Mouse (Mus musculus): ENCODE data around the gene Plxnb2.

Plxnb2 gene

DNA sequence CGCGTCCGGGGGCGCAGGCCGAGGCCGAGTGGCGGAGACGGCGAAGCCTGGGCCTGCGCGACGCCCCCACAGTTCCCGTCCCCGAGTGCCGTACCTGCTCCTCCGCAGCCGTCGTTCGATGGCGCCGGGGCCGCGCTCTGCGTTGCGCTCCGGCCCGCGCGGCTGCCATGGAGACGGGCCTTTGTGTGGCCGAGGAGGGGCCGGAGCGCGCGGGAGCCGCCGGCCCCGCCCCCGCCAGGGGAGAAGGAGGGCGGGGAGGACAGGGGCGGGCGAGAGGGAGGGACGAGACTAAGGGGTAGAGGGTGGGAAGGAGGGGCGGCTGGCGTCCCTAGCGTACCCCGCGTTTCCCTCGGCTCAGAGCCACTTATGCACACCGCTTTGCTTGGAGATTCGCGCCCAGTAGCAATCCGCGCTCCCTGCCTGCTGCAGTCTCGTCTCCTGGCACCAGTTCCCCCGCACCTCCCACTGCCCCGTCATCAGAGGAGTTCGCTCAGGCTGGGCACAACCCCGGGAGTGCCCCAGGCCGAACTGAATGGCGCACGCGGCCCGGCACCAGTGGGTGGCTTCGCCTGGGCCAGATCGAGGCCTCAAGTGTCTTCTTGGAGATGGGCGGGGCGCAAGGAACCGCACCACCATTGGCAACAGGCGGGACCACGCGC, at the start of gene Plxnb2:
Gene Plxnb2, minus strand, starts transcription at position 218 of the 659 bp plus-strand sequence.
- peak in 1 of 2 experiments; percentile 26 for DNase-seq (ENCODE audit: low spot score in 2 of 2)

DNA sequence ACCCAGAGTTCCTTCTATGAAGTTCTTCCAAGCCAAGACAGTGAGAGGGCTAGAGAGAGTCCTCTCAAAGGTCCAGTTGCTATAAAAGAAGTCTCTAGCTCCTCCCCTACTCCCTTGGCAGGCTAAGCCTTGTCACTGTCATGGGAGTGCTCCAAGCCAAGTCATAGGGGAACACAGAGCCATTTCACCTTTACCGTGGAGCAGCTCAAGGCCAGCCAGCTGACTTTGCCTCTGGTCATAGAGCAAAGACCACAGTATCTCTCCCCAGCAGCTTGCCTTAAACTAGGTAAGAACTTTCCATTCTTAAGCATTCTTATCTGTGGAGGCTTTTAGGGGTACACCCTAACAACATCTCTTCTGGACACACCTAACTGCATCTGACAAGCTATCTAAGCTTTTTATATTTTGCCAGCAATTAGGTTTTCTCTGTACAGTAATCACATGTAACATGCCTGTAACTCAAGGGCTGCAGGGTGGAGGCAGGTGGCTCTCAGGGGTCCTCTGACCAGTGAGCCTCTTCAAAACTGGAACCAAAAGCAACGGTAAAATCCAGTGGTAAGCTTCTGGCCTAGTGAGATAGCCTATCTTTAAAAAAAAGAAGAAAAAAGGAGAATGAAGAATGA, 35.1 kb upstream of the Plxnb2 start:
- no peak for DNase-seq (ENCODE audit: low spot score in 2 of 2)

DNA sequence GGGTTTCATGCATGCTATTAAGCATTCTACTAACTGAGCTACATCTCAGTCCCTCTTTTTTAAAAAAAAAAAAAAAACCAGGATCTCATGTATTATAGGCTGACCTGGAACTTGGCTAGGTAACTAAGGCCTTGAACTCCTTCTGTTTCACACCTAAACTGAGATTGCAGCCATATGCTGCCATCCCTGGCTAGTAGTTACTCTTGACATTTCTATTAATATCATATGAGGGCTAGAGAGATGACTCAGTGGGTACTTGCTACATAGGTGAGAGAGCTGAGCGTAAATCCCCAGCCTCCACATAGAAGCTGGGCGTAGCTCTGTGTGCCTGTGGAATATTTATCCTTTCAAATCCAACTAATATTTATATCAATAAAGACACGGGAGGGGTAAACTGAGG, 34.4 kb upstream of the Plxnb2 start:
- no peak for DNase-seq (ENCODE audit: low spot score in 2 of 2)

DNA sequence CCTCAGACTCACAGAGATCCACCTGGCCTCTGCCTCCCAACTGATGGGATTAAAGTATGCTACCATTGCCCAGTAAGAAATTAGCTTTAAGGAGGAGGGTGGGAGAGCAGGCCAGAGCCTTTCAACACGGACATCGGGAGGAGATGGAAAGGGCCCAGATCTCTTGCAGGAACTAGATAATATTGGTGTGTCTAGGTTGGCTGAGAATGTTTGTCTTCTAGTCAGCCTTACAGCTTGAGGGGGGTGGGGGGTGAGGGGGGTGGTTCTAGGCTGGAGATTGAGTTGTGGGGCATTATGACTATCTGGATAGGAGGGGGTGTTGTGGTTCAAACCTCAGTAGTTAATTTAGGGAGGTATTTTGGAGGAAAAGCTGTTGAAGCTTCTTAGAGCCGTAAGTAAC, 32.9 kb upstream of the Plxnb2 start:
- no peak for DNase-seq (ENCODE audit: low spot score in 2 of 2)

DNA sequence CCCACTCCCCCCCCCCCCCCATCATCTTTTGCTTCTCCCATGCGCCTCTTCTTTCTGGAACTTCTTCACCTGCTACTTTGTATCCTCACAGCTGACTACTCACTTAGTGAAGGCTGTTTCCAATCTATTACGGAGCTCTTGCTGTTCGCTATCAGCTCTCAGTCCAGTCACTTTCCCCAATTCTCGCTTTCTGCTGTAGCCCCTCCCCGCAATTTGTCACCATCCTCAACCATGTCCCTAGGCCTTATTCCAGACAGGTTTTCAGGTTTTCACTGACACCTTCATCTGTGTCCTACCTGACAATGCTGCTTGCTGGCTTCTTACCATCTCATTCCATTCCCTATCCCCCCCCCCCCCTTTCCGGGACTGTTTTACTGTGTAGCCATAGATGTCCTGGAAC, 31.9 kb upstream of the Plxnb2 start:
- no peak for DNase-seq (ENCODE audit: low spot score in 2 of 2)

DNA sequence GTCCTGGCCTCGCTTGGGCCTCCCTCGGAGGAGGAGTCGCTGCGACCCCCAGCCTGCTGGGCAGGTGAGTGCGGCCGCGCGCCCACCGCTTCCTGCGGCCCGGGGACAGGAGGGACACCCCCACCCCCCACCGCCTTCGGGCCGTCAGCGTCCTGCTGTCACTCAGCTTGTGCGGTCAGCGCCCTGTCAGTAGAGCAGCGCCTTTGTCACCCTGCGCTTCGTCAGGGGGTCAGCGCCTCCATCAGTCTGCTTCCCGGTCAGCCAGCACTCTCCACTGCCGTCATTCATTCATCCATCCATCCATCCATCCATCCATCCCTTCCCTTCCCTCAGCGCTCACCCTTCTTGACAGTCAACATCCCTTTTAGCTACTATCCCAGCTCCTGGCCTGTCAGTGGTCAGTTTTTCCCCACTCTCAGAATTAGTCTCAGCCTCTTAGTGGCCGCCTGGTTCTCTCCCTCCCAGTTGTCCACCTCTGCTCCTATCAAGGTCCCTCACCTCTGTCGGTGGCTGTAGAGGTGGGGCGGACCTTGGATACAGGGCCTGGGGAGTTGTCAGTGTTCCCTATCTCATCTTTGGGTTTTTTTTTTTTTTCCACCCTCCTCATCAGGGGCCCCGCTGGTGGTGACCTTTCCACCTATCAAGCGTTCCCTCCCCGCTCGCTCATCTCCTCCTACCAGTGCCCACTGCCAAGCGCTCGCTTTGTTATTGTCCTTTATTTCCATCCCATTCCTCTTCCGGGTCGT, 31.3 kb upstream of the Plxnb2 start:
- DNase-seq (ENCODE audit: low spot score in 2 of 2) = peak; percentile 13 to 14

DNA sequence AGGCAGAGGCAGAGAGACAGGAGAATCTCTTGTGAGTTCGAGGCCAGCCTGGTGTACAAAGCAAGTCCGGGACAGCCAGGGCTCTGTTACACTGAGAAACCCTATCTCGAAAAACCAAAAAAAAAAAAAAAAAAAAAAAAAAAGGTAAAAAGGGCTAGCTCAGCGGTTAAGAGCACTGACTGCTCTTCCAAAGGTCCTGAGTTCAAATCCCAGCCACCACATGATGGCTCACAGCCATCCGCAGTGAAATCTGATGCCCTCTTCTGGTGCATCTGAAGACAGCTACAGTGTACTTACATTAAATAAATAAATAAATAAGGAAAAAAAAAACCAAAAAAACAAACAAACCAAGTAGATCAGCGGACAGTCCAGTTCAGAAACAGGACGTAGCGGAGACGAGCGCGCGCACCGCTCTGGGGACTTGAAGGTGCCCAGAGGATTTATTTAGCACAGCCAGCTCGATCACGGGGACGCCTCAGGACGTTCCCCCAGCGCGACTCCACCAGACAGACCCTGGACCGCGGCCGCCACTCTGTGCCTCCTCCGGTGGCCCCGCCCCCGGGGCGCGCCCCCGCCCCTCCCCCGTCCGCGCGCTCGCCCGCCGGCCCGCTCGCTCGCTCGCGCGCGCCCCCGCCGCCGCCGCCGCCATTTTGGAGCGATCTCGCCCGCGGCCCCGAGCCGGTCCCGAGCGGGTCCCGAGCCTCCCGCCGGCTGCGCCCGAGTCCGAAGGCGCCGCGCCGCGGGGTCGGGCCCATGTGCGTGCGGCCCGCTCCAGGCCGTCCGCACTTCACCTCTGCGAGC, 30.5 kb upstream of the Plxnb2 start, which contains the start of gene Ppp6r2:
Gene Ppp6r2, plus strand, starts transcription at position 639 of the 801 bp plus-strand sequence.
- peak; percentile 71 to 81 for DNase-seq (ENCODE audit: low spot score in 2 of 2)

DNA sequence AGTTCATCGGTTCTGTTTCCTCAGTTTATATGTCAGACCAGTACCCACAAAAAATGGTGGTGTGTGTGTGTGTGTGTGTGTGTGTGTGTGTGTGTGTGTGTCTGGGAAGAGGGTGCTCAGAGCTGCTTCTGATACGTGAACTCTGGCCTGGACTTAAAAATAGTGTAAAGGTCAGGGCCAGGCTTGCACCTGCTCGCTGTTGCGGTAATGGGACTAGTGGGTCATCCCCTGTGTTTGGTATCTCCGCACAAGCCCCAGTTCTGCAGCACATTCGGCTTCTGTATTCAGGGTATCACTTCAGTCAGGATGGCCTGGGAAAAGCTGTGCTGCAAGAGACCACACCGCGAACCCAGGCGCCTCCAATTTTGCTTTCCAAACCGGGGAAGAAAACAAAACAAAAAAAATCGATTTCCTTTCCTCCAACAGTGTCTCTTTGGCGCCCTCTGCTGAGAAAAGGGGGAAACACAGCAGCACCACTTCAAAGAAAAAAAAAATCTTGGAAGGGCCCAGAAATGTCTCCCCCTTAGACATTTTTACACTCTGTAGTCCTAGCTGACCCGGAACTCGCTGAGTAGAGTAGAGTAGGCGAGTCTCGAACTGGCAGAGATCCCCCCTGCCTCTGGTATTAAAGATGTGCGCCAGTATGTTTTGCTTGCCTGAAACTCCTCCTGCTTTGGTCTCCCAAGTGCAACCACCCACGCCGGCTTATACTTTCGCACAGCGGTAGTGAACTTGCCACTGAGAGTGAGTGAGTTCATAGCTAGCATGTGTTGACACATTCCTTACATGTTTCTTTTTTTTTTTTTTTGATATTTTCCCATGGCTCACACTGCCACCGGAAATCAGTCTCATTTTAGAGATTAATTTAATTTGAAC, 29.5 kb upstream of the Plxnb2 start:
- DNase-seq (ENCODE audit: low spot score in 2 of 2) = peak; percentile 79 to 86

DNA sequence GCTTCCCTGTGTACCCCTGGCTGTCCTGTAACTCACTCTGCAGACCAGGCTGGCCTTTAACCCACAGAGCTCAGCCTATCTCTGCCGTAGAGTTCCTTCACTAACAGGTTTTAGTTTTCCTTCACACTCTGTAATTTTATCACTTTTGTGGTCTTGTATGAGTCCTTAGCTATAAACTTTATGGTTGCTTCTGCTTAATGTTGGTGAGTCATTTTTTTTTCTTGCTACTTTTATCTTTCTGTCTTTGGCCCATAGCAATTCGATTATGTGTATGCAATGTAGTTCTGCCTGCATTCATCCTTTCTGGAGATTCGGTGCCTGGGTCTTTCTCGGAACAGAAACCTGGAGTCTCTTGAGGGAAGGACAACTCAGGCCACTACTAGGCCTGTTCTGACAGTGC, 26.9 kb upstream of the Plxnb2 start:
- DNase-seq (ENCODE audit: low spot score in 2 of 2) = no peak

DNA sequence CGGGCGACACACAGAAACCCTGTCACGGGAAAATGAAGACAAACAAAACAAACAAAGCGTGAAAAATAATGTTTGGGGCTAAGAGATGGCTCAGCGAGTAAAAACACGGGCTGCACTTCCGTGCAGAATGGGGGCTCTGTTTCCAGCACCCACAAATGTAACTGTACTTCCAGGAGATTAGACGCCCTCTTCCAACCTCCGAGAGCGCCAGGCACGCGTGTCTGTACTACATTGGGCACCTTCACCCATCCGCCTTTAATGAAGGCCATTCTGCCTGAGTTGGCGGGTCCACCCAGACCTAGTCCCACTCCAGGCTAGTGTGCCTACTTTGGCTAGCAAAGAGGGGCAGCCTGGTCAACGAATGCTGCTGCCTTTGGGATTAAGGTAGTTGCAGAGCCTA, 16.5 kb upstream of the Plxnb2 start:
- no peak for DNase-seq (ENCODE audit: low spot score in 2 of 2)

DNA sequence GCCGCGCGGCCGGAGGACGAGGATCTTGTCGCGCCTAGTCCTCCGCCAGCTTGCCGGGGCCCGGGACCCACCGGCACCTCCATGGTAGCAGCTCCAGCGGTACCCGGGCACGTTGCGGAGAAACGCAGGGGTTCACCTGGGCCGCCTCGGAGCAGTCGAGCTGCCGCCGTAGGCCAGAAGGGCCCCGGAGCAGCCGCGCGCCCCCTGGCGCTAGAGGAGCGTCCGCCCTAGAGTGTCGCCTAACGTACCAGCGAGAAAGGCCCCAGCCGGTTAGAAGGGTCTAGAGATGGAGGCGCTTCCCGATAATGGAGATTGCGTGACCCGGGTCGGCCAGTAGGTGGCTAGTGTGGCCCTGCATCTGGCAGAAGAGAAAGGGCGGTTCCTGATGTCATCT, 15.7 kb upstream of the Plxnb2 start, which contains the start of gene Dennd6b:
Gene Dennd6b, minus strand, starts transcription at position 184 of the 394 bp plus-strand sequence.
- DNase-seq (ENCODE audit: low spot score in 2 of 2) = peak; percentile 95 to 96

DNA sequence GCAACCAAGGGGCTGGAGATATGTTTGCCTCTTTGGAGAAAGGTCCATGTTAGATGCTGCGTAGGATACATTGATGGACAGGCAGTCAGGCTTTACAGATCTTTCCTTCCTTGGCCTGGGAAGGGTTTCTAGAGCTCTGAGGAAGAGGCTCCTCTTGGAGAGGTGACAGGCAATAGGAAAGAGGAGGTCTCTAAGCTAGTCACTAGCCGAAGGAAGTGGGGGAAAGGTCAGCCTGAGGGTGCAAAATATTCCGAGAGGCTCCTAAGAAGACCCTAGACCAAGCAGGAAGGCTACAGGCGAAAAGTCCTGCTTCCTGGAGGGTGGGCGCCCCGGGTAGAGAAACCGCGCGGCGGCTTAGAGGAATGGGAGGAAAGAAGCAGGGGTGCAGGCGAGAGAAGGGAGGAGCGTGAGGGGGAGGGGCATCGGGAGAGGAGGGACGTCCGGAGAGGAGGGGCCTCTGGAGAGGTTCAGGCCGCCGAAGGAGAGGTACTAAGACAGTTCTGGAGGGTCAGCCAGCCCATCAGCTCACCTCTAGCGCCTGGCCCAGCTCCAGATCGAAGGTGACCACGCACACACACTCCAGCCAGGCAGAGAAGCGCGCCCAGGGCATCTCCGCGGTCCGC, 15.2 kb upstream of the Plxnb2 start:
- DNase-seq (ENCODE audit: low spot score in 2 of 2) = peak; percentile 82 to 84

DNA sequence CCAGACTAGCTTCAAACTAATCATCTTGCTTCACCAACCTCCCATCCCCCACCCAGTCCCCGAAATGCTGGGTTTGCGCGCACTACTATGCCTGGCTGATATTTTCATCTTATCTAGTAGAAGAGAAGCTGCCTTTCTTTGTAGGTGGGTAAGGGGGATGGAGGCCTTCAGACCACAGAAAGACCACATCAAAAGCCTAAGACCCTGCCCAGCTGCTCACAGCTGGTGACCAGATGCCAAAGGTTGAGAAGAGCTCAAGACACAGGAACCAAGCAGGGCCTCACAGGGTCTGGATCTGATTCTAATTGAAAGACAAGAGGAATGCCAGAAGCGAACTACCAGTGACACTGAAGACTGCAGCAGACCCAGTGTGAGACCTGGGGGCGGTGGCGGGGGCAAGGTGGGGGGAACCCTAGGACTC, 14.7 kb upstream of the Plxnb2 start:
- no peak for DNase-seq (ENCODE audit: low spot score in 2 of 2)

DNA sequence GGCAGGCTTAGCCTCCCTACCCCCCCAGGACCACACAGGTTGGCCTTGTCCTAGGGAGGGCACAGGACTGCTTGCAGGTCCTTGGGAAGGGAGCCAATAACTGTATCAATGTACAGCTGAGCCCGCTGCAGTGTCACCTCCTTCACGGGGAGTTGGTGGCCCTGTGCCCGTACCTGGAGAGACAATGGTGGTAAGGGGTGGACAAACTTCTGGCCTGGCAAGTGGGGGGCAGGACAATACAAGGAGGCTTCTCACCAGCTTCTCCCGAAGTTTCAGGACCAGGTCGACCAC, 4.3 kb upstream of the Plxnb2 start:
- DNase-seq (ENCODE audit: low spot score in 2 of 2) = no peak

DNA sequence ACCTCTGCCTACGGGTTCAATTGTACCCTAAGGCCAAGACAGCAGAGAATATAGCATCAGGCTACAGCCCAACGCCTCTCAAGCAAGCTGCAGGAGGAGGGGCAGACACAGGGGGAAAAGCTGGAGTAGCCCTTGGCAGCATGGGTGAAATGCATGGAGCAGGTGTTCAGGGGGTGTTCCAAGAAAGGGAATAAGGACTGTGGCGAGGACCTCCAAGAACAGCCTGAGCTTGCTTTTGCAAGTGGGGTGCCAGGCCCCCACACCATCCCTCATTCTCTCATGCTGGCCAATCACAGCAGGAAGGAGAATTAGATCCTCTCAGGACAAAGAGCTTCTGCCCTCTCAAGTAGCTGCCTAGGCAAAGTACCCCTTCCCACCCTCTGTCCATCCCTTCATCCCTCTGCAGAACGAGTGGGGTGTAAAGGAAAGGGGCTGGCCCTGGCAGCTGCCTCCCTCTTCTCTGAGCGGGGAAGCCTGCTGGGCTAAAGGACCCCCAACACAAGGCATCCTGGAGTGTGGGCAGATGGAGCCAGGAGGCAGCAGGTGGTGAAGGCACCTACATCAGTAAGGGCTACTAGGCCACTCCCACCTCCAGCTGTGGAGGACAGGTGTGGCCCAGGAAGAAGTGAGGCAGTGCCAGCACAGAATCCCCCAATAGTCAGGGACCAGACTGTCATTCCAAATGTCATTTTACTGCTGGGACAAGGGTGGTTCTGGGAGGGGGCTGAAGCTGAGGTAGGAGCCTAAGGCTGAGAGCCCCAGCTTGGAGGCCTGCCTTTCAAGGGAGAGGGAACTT, 3.8 kb upstream of the Plxnb2 start:
- DNase-seq (ENCODE audit: low spot score in 2 of 2) = no peak

DNA sequence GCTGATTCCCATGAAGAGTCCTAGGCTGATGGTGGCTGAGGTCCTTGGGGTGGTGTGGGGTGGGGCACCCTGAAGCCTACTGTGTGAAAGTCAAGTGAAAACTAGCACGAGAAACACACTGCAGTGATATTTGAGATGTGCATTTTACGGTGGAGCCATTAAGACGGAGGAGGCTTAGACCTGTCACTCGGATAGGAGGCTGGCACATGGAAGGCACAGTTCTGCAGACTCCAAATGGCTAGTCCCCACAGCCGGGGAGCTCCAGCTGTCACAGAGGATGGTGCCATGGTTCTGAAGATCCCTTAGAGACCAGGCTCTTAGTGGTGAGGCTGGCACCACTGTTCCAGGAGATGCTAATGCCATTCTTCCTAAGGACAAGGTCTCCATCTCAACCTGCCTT, 2.3 kb upstream of the Plxnb2 start:
- no peak for DNase-seq (ENCODE audit: low spot score in 2 of 2)

DNA sequence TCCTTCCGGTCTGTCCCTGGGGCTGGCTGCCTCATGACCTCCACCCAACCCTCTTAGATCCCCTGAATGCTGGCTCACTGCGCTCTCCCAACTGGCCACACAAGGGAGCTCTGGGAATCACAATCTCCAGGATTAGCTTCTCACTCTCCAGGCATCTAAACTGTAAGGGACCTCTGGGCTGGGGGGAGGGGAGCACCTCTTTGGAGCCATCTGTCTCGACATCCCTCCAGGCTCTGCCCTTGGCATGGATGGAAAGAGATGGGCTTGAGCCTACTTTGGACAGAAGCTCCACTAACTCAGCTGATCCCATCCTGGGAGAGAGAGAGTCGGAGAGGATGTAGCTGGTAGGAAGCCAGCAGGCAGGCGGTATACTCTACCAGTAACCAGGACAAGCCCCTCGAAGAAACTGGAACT, 1.7 kb upstream of the Plxnb2 start:
- DNase-seq (ENCODE audit: low spot score in 2 of 2) = no peak

DNA sequence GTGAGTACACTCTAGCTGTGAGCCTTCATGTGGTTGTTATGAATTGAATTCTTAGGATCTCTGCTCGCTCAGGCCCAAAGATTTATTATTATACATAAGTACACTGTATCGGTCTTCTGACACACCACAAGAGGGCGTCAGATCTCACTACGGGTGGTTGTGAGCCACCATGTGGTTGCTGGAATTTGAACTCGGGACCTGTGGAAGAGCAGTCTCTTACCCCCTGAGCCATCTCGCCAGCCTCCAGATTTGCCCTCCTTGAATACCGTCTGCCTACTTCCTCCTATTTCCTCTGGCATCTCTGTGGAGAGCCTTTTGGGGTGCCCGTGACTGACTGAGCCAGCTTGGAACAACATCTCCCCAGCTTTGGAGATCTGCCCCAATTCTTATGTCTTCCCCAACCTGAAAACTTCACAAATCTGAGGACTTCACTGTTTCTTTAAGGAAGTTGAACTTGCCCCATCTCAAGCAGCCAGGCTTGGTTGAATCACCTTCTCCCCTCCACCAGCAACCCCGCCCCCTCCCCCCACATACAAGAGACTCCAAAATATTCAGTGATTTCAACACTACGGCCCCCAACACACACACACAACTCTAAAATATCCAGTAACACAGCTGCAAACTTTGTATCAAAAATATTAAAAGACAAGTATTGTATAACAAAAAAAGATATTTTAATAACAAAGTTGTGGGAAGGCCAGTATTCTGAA, 1.1 kb upstream of the Plxnb2 start:
- DNase-seq (ENCODE audit: low spot score in 2 of 2) = no peak

DNA sequence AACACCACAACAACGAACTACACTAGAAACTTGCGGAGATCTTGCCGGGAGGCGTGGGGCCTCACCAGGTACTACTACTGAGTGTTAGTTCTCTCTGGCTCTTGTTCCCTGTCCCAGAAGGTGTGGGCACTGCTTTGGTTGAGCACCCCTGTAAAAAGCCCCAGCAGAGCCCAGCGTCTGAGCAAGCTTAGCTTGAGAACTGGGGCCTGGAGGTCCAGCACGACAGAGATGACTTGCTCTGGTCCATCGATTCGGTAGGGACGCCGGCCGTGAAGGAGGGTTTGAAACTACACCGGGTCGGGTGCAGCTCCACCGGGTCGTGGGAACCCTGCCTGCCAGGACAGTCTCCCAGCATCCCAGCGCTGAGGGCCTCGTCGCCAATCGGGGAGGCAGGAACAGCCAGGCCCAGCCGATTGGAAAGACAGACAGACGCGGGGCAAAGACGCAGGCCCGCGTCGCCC, 477 bp downstream of the Plxnb2 start:
- DNase-seq (ENCODE audit: low spot score in 2 of 2) = no peak
